Mouse (Mus musculus) G1E (cell line): Measurements from ENCODE around the gene Rex1bd. TPM values are rescaled to one million over a fixed set of nuclear protein-coding genes. Genes with fewer than 3 reads are reported as not detected.

ENCODE experiments used
- ATAC-seq: 2 replicates; pipeline ENCODE4 v1.8.0; 2016; ENCODE audit warnings: mild to moderate bottlenecking; ENCODE audit not compliant: insufficient number of reproducible peaks, poor library complexity, low FRiP score, severe bottlenecking; ENCODE audit errors: extremely low read depth
- DNase-seq: peaks from one replicate; pipeline ENCODE4 v3.0.0; 2012; ENCODE audit warnings: low spot score
- H3K27me3 ChIP-seq: 2 replicates; pipeline ENCODE4 v1.6.1; 2012; ENCODE audit warnings: mild to moderate bottlenecking, low read length, inconsistent platforms; ENCODE audit not compliant: insufficient read depth
- H3K36me3 ChIP-seq: replicated peaks from 2 replicates; pipeline ENCODE3; 2012; ENCODE audit warnings: mild to moderate bottlenecking, inconsistent platforms
- H3K4me1 ChIP-seq: 2 replicates; pipeline ENCODE4 v1.6.1; 2012; ENCODE audit warnings: low read depth, low read length, inconsistent platforms, mixed read lengths; ENCODE audit not compliant: insufficient read depth
- H3K4me3 ChIP-seq: 2 replicates; pipeline ENCODE4 v1.5.1; 2012; ENCODE audit warnings: low read depth, mild to moderate bottlenecking, inconsistent platforms, low read length, moderate library complexity, mixed read lengths
- H3K9me3 ChIP-seq: replicated peaks from 2 replicates; pipeline ENCODE4 v1.6.1; 2012; ENCODE audit warnings: inconsistent platforms
- CTCF ChIP-seq: IDR thresholded peaks from 2 replicates; pipeline ENCODE4 v1.5.1; 2012; ENCODE audit warnings: low read depth, low read length, inconsistent platforms, mixed read lengths
- GATA1 ChIP-seq: IDR thresholded peaks from 2 replicates; pipeline ENCODE4 v1.6.1; 2012; ENCODE audit warnings: borderline replicate concordance, low read length, inconsistent platforms, mixed read lengths
- GATA2 ChIP-seq: IDR thresholded peaks from 2 replicates; pipeline ENCODE4 v1.6.1; 2012; ENCODE audit warnings: low read depth, low read length, inconsistent platforms, borderline replicate concordance
- POLR2AphosphoS5 ChIP-seq: IDR thresholded peaks from 2 replicates; pipeline ENCODE4 v1.6.1; 2012; ENCODE audit warnings: low read depth, low read length, inconsistent platforms; ENCODE audit not compliant: insufficient replicate concordance
- TAL1 ChIP-seq: conservative IDR thresholded peaks from 2 replicates; pipeline ENCODE4 v1.6.1; 2012; ENCODE audit warnings: low read depth, low read length, inconsistent platforms, mixed read lengths
- polyA plus RNA-seq: library from polyadenylated mRNA; stranded (reverse); fragments of >175 nt; gene quantifications from 2 replicates; pipeline ENCODE4 v1.2.3, GENCODE M21; 2012
- total RNA-seq, 2 experiments: library from RNA; stranded (forward) in 1 of 2; stranded (reverse) in 1 of 2; fragments of 200-1000 nt in 1 of 2; fragments of >200 nt in 1 of 2; fragmentation: Nextera tagmentation in 1 of 2; gene quantifications; 2 replicates each; pipeline ENCODE4 v1.2.3; 2014 to 2017

The Rex1bd gene
- total and polyA plus RNA-seq, 3 experiments = 44.2 to 187 (median 86.9) TPM

GRCm38 (mm10) chr8:70461765-70462515 lies 44.6 kb downstream of the Rex1bd start:
- Histone ChIP-seq H3K36me3 (peaks cover 94% of the 10 kb centered on the region), H3K4me1 (peaks cover 35% of the 10 kb centered on the region), H3K27me3 (no peaks in the 10 kb centered on the region), H3K4me3 (no peak overlapping the region), H3K9me3 (peaks cover 7% of the 10 kb centered on the region)
- ATAC-seq (no peak), DNase-seq (no peak)
- TF ChIP-seq GATA1 (no peak), GATA2 (no peak), CTCF (no peak), POLR2AphosphoS5 (no peak), TAL1 (no peak)

DNA sequence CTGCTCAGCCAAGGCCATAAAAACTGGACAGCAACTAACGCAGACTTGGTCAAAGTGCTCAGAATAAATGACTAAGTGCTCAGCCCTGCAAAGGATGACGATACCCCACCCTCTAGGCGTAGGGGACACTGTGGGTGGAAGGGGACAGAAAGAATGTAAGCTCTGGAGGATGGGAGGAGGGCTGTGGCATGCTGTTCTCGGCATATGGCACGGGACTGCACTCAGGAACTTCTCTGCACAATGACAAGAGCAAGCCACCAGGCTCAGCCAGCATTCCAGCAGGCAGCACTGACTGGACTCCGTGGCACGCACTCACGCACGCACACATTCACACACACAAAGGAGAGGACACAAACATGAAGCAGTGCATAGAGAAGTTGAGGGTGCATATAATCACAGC lies 45.9 kb downstream of the Rex1bd start:
- Histone ChIP-seq H3K27me3 (no peaks in the 10 kb centered on the region), H3K9me3 (peaks cover 7% of the 10 kb centered on the region), H3K4me1 (peaks cover 43% of the 10 kb centered on the region), H3K4me3 (no peak overlapping the region), H3K36me3 (peaks cover 94% of the 10 kb centered on the region)
- ATAC-seq = no peak
- TF ChIP-seq TAL1 (no peak), GATA1 (no peak), GATA2 (no peak)
- DNase-seq = no peak

DNA sequence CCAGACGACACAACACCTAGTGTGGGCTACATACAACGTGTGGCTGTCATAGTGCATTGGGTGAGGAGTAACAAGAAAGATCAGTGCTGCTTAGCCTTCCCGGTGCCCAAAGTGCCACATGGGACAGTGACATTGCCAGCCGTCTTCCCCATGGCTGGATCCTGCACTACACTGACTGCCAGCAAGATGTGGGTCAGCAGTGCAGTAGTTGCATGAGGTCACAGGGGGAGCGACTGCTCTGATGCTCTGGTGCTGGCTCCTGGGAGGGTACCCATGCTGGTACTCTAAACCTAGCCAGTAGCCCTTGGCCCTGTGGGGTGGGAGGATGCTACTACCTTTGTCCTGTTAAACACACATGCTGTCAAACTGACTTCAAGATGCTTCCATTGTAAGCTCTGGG lies 46.4 kb downstream of the Rex1bd start:
- H3K4me3 ChIP-seq = no peak overlapping the region
- peaks cover 7% of the 10 kb centered on the region for H3K9me3 ChIP-seq
- ATAC-seq = no peak
- H3K4me1 ChIP-seq = peaks cover 43% of the 10 kb centered on the region
- peaks cover 94% of the 10 kb centered on the region for H3K36me3 ChIP-seq
- DNase-seq = no peak
- H3K27me3 ChIP-seq = no peaks in the 10 kb centered on the region
- TF ChIP-seq GATA1 (no peak), POLR2AphosphoS5 (no peak), GATA2 (no peak), CTCF (no peak)

GRCm38 (mm10) chr8:70459636-70460035 lies 46.9 kb downstream of the Rex1bd start:
- no peak for TF ChIP-seq TAL1
- no peak for TF ChIP-seq GATA2
- no peak for TF ChIP-seq GATA1
- no peak for TF ChIP-seq POLR2AphosphoS5
- no peak for TF ChIP-seq CTCF
- Histone ChIP-seq H3K27me3 (no peaks in the 10 kb centered on the region), H3K36me3 (peaks cover 92% of the 10 kb centered on the region), H3K9me3 (peaks cover 7% of the 10 kb centered on the region), H3K4me1 (peaks cover 41% of the 10 kb centered on the region), H3K4me3 (no peak overlapping the region)
- DNase-seq (no peak), ATAC-seq (no peak)

DNA sequence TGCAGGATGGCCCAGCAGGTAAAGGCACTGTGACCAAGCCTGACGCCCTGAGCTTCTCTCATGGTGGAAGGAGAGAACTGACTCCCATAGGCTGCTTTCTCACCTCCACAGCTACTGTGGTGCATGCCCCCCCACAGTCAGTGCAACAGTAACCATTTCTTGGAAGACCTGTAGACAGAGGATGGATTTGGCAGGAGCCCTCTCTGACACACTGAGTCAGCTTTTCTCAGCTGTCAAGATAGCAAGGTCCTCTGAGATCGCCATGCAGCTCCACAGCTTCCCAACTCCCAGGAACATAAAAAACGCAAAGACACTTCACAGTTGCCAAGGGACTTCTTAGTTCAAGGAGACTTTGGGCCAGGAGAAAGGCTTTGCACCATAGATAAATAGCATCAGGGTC lies 48.1 kb downstream of the Rex1bd start:
- Histone ChIP-seq H3K4me1 (peaks cover 45% of the 10 kb centered on the region), H3K36me3 (peaks cover 92% of the 10 kb centered on the region), H3K4me3 (no peak overlapping the region), H3K9me3 (peaks cover 7% of the 10 kb centered on the region), H3K27me3 (no peaks in the 10 kb centered on the region)
- no peak for DNase-seq
- ATAC-seq = no peak
- TF ChIP-seq POLR2AphosphoS5 = no peak
- TF ChIP-seq CTCF = no peak
- no peak for TF ChIP-seq TAL1
- TF ChIP-seq GATA2 = no peak

GRCm38 (mm10) chr8:70457882-70458281 lies 48.7 kb downstream of the Rex1bd start:
- peaks cover 7% of the 10 kb centered on the region for H3K9me3 ChIP-seq
- no peak overlapping the region for H3K4me3 ChIP-seq
- TF ChIP-seq GATA2 (no peak), CTCF (no peak), TAL1 (no peak), GATA1 (no peak), POLR2AphosphoS5 (no peak)
- DNase-seq (no peak), ATAC-seq (no peak)
- no peaks in the 10 kb centered on the region for H3K27me3 ChIP-seq
- peaks cover 49% of the 10 kb centered on the region for H3K4me1 ChIP-seq
- peaks cover 94% of the 10 kb centered on the region for H3K36me3 ChIP-seq
